Mouse (Mus musculus): ENCODE results near the gene Taok1. TPM values are rescaled to one million over a fixed set of nuclear protein-coding genes. Genes with fewer than 3 reads are reported as not detected.

Gene Taok1
- total RNA-seq, 2 experiments from 2014 or later: 62.0 to 62.8 TPM

GRCm38 (mm10) chr11:77508068-77509021 is 99.3 kb downstream of the Taok1 start:
- peak; percentile 93 for DNase-seq

- DNase-seq: no peak
Observed at GRCm38 (mm10) chr11:77507426-77507825, 100.2 kb downstream of the Taok1 start.

- no peak for DNase-seq
Observed at GRCm38 (mm10) chr11:77506941-77507340, 100.7 kb downstream of the Taok1 start.

GRCm38 (mm10) chr11:77506273-77506672 is 101.3 kb downstream of the Taok1 start:
- no peak for DNase-seq

GRCm38 (mm10) chr11:77505291-77505980 is 102.2 kb downstream of the Taok1 start:
- no peak for DNase-seq

GRCm38 (mm10) chr11:77504377-77504776 is 103.2 kb downstream of the Taok1 start:
- no peak for DNase-seq

- peak; percentile 62 for DNase-seq
Observed at GRCm38 (mm10) chr11:77503511-77503910, 104.1 kb downstream of the Taok1 start.

GRCm38 (mm10) chr11:77502481-77502880 is 105.1 kb downstream of the Taok1 start:
- DNase-seq: no peak

- no peak for DNase-seq
Observed at GRCm38 (mm10) chr11:77501971-77502370, 105.6 kb downstream of the Taok1 start.

GRCm38 (mm10) chr11:77501392-77501791 is 106.2 kb downstream of the Taok1 start:
- peak; percentile 84 for DNase-seq

GRCm38 (mm10) chr11:77500361-77501325 is 107.0 kb downstream of the Taok1 start:
- no peak for DNase-seq

- no peak for DNase-seq
Observed at GRCm38 (mm10) chr11:77499354-77499753, 108.3 kb downstream of the Taok1 start.

- no peak for DNase-seq
Observed at GRCm38 (mm10) chr11:77498261-77499139, 109.1 kb downstream of the Taok1 start.

GRCm38 (mm10) chr11:77497851-77498250 is 109.8 kb downstream of the Taok1 start:
- DNase-seq: peak; percentile 58

GRCm38 (mm10) chr11:77497341-77497756 is 110.3 kb downstream of the Taok1 start:
- DNase-seq: peak; percentile 86

GRCm38 (mm10) chr11:77495507-77495906 is 112.1 kb downstream of the Taok1 start:
- DNase-seq: no peak

- DNase-seq: no peak
Observed at GRCm38 (mm10) chr11:77494782-77495181, 112.8 kb downstream of the Taok1 start.

GRCm38 (mm10) chr11:77494344-77494676 is 113.3 kb downstream of the Taok1 start:
- no peak for DNase-seq

GRCm38 (mm10) chr11:77493512-77494343 is 113.9 kb downstream of the Taok1 start, which contains the start of gene Git1:
Git1 (plus strand) TSS chr11:77493562.
- DNase-seq: peak; percentile 67

- peak; percentile 95 for DNase-seq
Observed at GRCm38 (mm10) chr11:77492911-77493332, 114.7 kb downstream of the Taok1 start.
